Mouse (Mus musculus) midbrain, postnatal 0 days (tissue): ENCODE data around the gene Pitpna. TPM values are rescaled to one million over a fixed set of nuclear protein-coding genes. Genes with fewer than 3 reads are reported as not detected.
"Not testable (repeated sequence)": the region's sequence is repeated elsewhere in the genome, so short reads cannot be mapped to it uniquely, and the experiment has no call there.

Experiments
- ATAC-seq: fragments of 200-750 bp; cut with Nextera tagmentation; 2 replicates; pipeline ENCODE4 v1.8.0; 2017; ENCODE audit warnings: moderate number of reproducible peaks, mild to moderate bottlenecking, moderate TSS enrichment, moderate library complexity; ENCODE audit not compliant: low FRiP score
- DNase-seq: peaks from one replicate; pipeline ENCODE4 v3.0.0-alpha.2; 2015; ENCODE audit warnings: low spot score
- H3K27ac ChIP-seq: fragments of 300-500 bp; sonication (generic); 2 replicates; pipeline ENCODE4 v1.5.1; 2014; ENCODE audit warnings: low read depth, mild to moderate bottlenecking, low read length, mixed read lengths
- H3K27me3 ChIP-seq: fragments of 300-500 bp; sonication (generic); 2 replicates; pipeline ENCODE4 v1.6.1; 2014; ENCODE audit warnings: low read length, control low read depth, mixed read lengths; ENCODE audit not compliant: insufficient read depth
- H3K36me3 ChIP-seq: fragments of 300-500 bp; sonication (generic); 2 replicates; pipeline ENCODE4 v1.6.1; 2014; ENCODE audit warnings: low read length, control low read depth, mixed read lengths; ENCODE audit not compliant: insufficient read depth
- H3K4me1 ChIP-seq: fragments of 300-500 bp; sonication (generic); 2 replicates; pipeline ENCODE4 v1.6.1; 2014; ENCODE audit warnings: mild to moderate bottlenecking, control low read depth, antibody characterized with exemption, low read length, mixed read lengths; ENCODE audit not compliant: insufficient read depth
- H3K4me2 ChIP-seq: fragments of 300-500 bp; sonication (generic); 2 replicates; pipeline ENCODE4 v1.6.1; 2014; ENCODE audit warnings: low read depth, mild to moderate bottlenecking, low read length, mixed read lengths; ENCODE audit not compliant: poor library complexity, severe bottlenecking
- H3K4me3 ChIP-seq: fragments of 300-500 bp; sonication (generic); 2 replicates; pipeline ENCODE4 v1.5.1; 2014; ENCODE audit warnings: low read depth, mild to moderate bottlenecking, low read length, moderate library complexity
- H3K9ac ChIP-seq: fragments of 300-500 bp; sonication (generic); replicated peaks from 2 replicates; pipeline ENCODE4 v1.6.1; 2014; ENCODE audit warnings: mild to moderate bottlenecking, low read length, moderate library complexity, mixed read lengths; ENCODE audit not compliant: poor library complexity, severe bottlenecking
- H3K9me3 ChIP-seq: fragments of 300-500 bp; sonication (generic); 2 replicates; pipeline ENCODE4 v1.6.1; 2016; ENCODE audit warnings: low read length, control low read depth
- CTCF ChIP-seq: IDR thresholded peaks from 2 replicates; pipeline ENCODE4 v1.5.1; 2016; ENCODE audit warnings: antibody characterized with exemption, mild to moderate bottlenecking
- WGBS: fragments of 180-500 bp; shearing (Covaris S2); extraction: QIAGEN DNeasy Blood & Tissue Kit; methylation state at CpG from one replicate; pipeline ENCODE4 v1.1.7; 2014; 5-methylcytosine and 5-hydroxymethylcytosine counted together
- polyA plus RNA-seq: library from polyadenylated mRNA; unstranded; fragments of >200 nt; fragmentation: Nextera tagmentation; extraction: Ambion mirVana; gene quantifications from 2 replicates; pipeline ENCODE4 v1.2.1, GENCODE M21; 2015
- total RNA-seq: library from RNA; depleted of rRNA; stranded (reverse); fragments of >200 nt; gene quantifications from 2 replicates; pipeline ENCODE4 v1.2.3, GENCODE M21; 2014

Gene Pitpna
- total and polyA plus RNA-seq, 2 experiments from 2014 or later = 106 to 108 TPM

- Histone ChIP-seq H3K27ac (no peak overlapping the region), H3K27me3 (no peaks in the 10 kb centered on the region), H3K9ac (no peak overlapping the region), H3K9me3 (no peaks in the 10 kb centered on the region), H3K36me3 (peaks cover 22% of the 10 kb centered on the region; the same call in 1 of the 2 replicates), H3K4me3 (no peak overlapping the region), H3K4me1 (peaks cover 7% of the 10 kb centered on the region), H3K4me2 (no peak overlapping the region)
- DNase-seq (no peak), ATAC-seq (no peak)
- TF ChIP-seq CTCF = no peak
- 96% methylated on average over 5 of the region's 5 CpGs for WGBS
These were observed 4.7 kb downstream of the Pitpna start for GRCm38 (mm10) chr11:75592612-75593011.

- Histone ChIP-seq H3K4me2 (no peak overlapping the region), H3K9me3 (no peaks in the 10 kb centered on the region), H3K4me1 (peaks cover 1% of the 10 kb centered on the region), H3K4me3 (no peak overlapping the region), H3K9ac (no peak overlapping the region), H3K27me3 (no peaks in the 10 kb centered on the region), H3K36me3 (peaks cover 38% of the 10 kb centered on the region), H3K27ac (no peak overlapping the region)
- no peak for DNase-seq
- WGBS = 89% methylated on average over 9 of the region's 9 CpGs
- TF ChIP-seq CTCF = no peak
- ATAC-seq = no peak
These were observed 6.5 kb downstream of the Pitpna start for GRCm38 (mm10) chr11:75594431-75594830.

- H3K27ac ChIP-seq = no peak overlapping the region
- WGBS = 50% methylated on average over 2 of the region's 2 CpGs
- H3K4me1 ChIP-seq = no peaks in the 10 kb centered on the region
- H3K4me2 ChIP-seq = no peak overlapping the region
- no peak overlapping the region for H3K9ac ChIP-seq
- ATAC-seq (no peak), DNase-seq (no peak)
- H3K36me3 ChIP-seq = peaks cover 43% of the 10 kb centered on the region
- H3K4me3 ChIP-seq = no peak overlapping the region
- no peak for TF ChIP-seq CTCF
- no peaks in the 10 kb centered on the region for H3K9me3 ChIP-seq
- H3K27me3 ChIP-seq = no peaks in the 10 kb centered on the region
These were observed 7.5 kb downstream of the Pitpna start for GRCm38 (mm10) chr11:75595404-75595803.

- Histone ChIP-seq H3K4me3 (no peak overlapping the region), H3K36me3 (peaks cover 47% of the 10 kb centered on the region), H3K4me2 (no peak overlapping the region), H3K4me1 (no peaks in the 10 kb centered on the region), H3K9me3 (no peaks in the 10 kb centered on the region), H3K27ac (no peak overlapping the region), H3K27me3 (no peaks in the 10 kb centered on the region), H3K9ac (no peak overlapping the region)
- WGBS = 43% methylated on average over 7 of the region's 7 CpGs
- ATAC-seq (no peak), DNase-seq (no peak)
- TF ChIP-seq CTCF = no peak
These were observed 7.9 kb downstream of the Pitpna start for GRCm38 (mm10) chr11:75595816-75596215.

- Histone ChIP-seq H3K4me3 (no peak overlapping the region), H3K4me1 (no peaks in the 10 kb centered on the region), H3K27me3 (no peaks in the 10 kb centered on the region), H3K9me3 (no peaks in the 10 kb centered on the region), H3K4me2 (no peak overlapping the region), H3K27ac (no peak overlapping the region), H3K9ac (no peak overlapping the region), H3K36me3 (peaks cover 55% of the 10 kb centered on the region)
- 91% methylated on average over 3 of the region's 3 CpGs for WGBS
- ATAC-seq (no peak), DNase-seq (no peak)
- no peak for TF ChIP-seq CTCF
These were observed 8.9 kb downstream of the Pitpna start for GRCm38 (mm10) chr11:75596726-75597255.

GRCm38 (mm10) chr11:75598004-75598403, 10.1 kb downstream of the Pitpna start:
- Histone ChIP-seq H3K27me3 (no peaks in the 10 kb centered on the region), H3K4me2 (no peak overlapping the region), H3K4me1 (no peaks in the 10 kb centered on the region), H3K27ac (no peak overlapping the region), H3K9ac (no peak overlapping the region), H3K36me3 (peaks cover 66% of the 10 kb centered on the region), H3K4me3 (no peak overlapping the region), H3K9me3 (no peaks in the 10 kb centered on the region)
- TF ChIP-seq CTCF = no peak
- ATAC-seq (no peak), DNase-seq (no peak)
- 95% methylated on average over 6 of the region's 6 CpGs for WGBS

GRCm38 (mm10) chr11:75599802-75600201, 11.9 kb downstream of the Pitpna start:
- not testable (repeated sequence) for H3K9me3 ChIP-seq, H3K4me1 ChIP-seq, H3K4me3 ChIP-seq, ATAC-seq, H3K9ac ChIP-seq, H3K4me2 ChIP-seq, H3K27me3 ChIP-seq, H3K27ac ChIP-seq, DNase-seq
- H3K36me3 ChIP-seq = peaks cover 68% of the 10 kb centered on the region
- 96% methylated on average over 14 of the region's 17 CpGs for WGBS
